Mouse (Mus musculus) testis, adult 2 months (tissue): ENCODE results near the gene Kif2a.

Experiments used
- CTCF ChIP-seq: fragments of 200-500 bp; IDR thresholded peaks from 2 replicates; pipeline ENCODE4 v1.5.1; 2012; ENCODE audit warnings: low read depth, mild to moderate bottlenecking, inconsistent platforms, low read length, moderate library complexity; ENCODE audit not compliant: control insufficient read depth, insufficient read depth, insufficient replicate concordance
- POLR2A ChIP-seq: fragments of 200-500 bp; IDR thresholded peaks from 2 replicates; pipeline ENCODE4 v1.6.1; 2012; ENCODE audit warnings: low read depth, mild to moderate bottlenecking, inconsistent platforms, low read length, moderate library complexity; ENCODE audit not compliant: control insufficient read depth

GRCm38 (mm10) chr13:107008174-107008573, 13.8 kb downstream of the Kif2a start:
- TF ChIP-seq CTCF (no peak), POLR2A (no peak)
